Mouse (Mus musculus) ovary, postnatal 10 days (tissue): ENCODE results near the gene Astn1.

Experiments
- DNase-seq: peaks from one replicate; pipeline ENCODE4 v3.0.0; 2022; ENCODE audit warnings: low spot score

Astn1 gene

GRCm38 (mm10) chr1:158414198-158414597 is 52.1 kb downstream of the Astn1 start:
- no peak for DNase-seq

- no peak for DNase-seq
Observed at GRCm38 (mm10) chr1:158421451-158421850, 59.4 kb downstream of the Astn1 start.

- DNase-seq, result no peak
Observed at GRCm38 (mm10) chr1:158422739-158423138, 60.7 kb downstream of the Astn1 start.

- DNase-seq, result no peak
Observed at GRCm38 (mm10) chr1:158446071-158446470, 84.0 kb downstream of the Astn1 start.

- DNase-seq, result no peak
Observed at GRCm38 (mm10) chr1:158447956-158448355, 85.9 kb downstream of the Astn1 start.

GRCm38 (mm10) chr1:158452675-158453074 is 90.6 kb downstream of the Astn1 start:
- no peak for DNase-seq

- no peak for DNase-seq
Observed at GRCm38 (mm10) chr1:158453587-158453986, 91.5 kb downstream of the Astn1 start.

- no peak for DNase-seq
Observed at GRCm38 (mm10) chr1:158463975-158464374, 101.9 kb downstream of the Astn1 start.

GRCm38 (mm10) chr1:158465286-158465685 is 103.2 kb downstream of the Astn1 start:
- no peak for DNase-seq

GRCm38 (mm10) chr1:158477841-158478240 is 115.8 kb downstream of the Astn1 start:
- no peak for DNase-seq

- no peak for DNase-seq
Observed at GRCm38 (mm10) chr1:158480285-158480684, 118.2 kb downstream of the Astn1 start.

- DNase-seq, result no peak
Observed at GRCm38 (mm10) chr1:158483733-158484132, 121.7 kb downstream of the Astn1 start.

- DNase-seq, result no peak
Observed at GRCm38 (mm10) chr1:158489521-158490021, 127.5 kb downstream of the Astn1 start.

GRCm38 (mm10) chr1:158490175-158490574 is 128.1 kb downstream of the Astn1 start:
- DNase-seq, result no peak

GRCm38 (mm10) chr1:158493289-158493688 is 131.2 kb downstream of the Astn1 start:
- no peak for DNase-seq

GRCm38 (mm10) chr1:158500140-158500539 is 138.1 kb downstream of the Astn1 start:
- no peak for DNase-seq

GRCm38 (mm10) chr1:158501019-158501418 is 138.9 kb downstream of the Astn1 start:
- no peak for DNase-seq

- DNase-seq, result no peak
Observed at GRCm38 (mm10) chr1:158507610-158508009, 145.5 kb downstream of the Astn1 start.

GRCm38 (mm10) chr1:158509112-158509855 is 147.2 kb downstream of the Astn1 start:
- DNase-seq, result no peak

- DNase-seq, result no peak
Observed at GRCm38 (mm10) chr1:158510478-158511207, 148.6 kb downstream of the Astn1 start.

- DNase-seq, result no peak
Observed at GRCm38 (mm10) chr1:158512089-158512488, 150.0 kb downstream of the Astn1 start.

- DNase-seq, result no peak
Observed at GRCm38 (mm10) chr1:158512636-158513035, 150.6 kb downstream of the Astn1 start.

GRCm38 (mm10) chr1:158513572-158513971 is 151.5 kb downstream of the Astn1 start:
- DNase-seq, result no peak
